Mouse (Mus musculus) G1E-ER4 (cell line): ENCODE measurements around the gene Cpped1. TPM values are rescaled to one million over a fixed set of nuclear protein-coding genes. Genes with fewer than 3 reads are reported as not detected.

Experiments used
- GATA1 ChIP-seq: IDR thresholded peaks from one replicate; pipeline ENCODE4 v1.8.0; 2012; ENCODE audit warnings: low read length, inconsistent platforms
- polyA plus RNA-seq: library from polyadenylated mRNA; stranded (reverse); fragments of >175 nt; gene quantifications from 2 replicates; pipeline ENCODE4 v1.2.3, GENCODE M21; 2012

The Cpped1 gene
- polyA plus RNA-seq, 1 experiment: 18.3 TPM

GRCm38 (mm10) chr16:11794628-11795027 lies 114.6 kb downstream of the Cpped1 start:
- TF ChIP-seq GATA1: no peak

GRCm38 (mm10) chr16:11793391-11793790 lies 115.9 kb downstream of the Cpped1 start:
- TF ChIP-seq GATA1: no peak

DNA sequence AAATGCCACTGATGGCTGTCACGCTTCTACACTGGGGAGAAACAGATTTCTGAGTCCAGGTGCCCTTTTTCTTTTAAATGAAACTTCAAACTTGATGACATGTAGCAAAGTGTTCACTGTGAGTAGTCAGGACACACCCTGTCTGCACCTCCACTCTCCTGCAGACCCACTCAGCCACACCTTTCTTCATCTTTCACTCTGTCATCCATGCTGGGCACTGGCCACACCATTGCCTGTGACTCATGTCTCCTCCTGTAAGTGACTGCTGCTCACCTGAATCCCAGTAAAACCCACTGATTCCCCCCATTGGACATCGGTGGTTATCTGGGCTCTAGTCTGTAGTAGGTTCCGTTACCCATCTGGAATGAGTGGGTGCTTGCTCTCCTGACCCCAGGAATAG lies 118.8 kb downstream of the Cpped1 start:
- TF ChIP-seq GATA1: no peak

- no peak for TF ChIP-seq GATA1
These were observed 123.4 kb downstream of the Cpped1 start for GRCm38 (mm10) chr16:11785806-11786205.

DNA sequence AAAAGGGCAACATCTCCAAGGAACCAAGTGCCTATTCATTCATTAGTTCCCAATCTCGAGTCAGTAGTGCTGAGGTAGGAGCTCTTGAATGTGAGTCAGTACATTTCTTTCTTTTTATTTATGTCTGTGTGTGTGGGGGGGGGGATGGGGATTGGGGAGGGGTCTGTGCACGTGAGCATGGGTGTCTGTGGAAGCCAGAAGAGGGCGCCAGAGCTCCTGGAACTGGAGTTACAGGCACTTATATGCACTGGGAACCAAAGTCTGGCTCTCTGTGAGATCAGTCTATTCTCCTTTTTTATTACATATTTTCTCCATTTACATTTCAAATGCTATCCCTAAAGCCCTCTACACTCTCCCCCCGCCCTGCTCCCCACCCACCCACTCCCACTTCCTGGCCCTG lies 124.9 kb downstream of the Cpped1 start:
- no peak for TF ChIP-seq GATA1

- no peak for TF ChIP-seq GATA1
These were observed 125.9 kb downstream of the Cpped1 start for GRCm38 (mm10) chr16:11783337-11783736.

DNA sequence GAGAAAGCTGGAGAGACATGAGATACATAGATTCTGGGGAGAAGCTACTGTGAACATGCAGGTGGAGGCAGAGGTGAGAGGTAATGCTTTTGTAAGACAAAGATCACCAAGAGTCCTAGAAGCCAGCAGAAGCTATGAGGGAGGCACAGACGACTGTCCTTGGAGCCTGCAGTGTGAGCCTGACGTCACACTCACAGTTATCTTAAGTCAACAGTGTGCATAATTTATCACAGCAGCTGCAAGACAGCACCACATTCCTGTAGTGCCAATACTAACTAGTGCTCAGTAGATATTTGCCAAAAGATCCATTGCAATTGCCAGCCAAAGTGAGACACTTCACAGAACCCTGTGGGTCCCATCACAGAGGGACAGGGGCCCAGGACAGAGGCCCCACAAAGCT lies 127.2 kb downstream of the Cpped1 start:
- TF ChIP-seq GATA1: peak; percentile 13

- no peak for TF ChIP-seq GATA1
These were observed 130.4 kb downstream of the Cpped1 start for GRCm38 (mm10) chr16:11778715-11779460.

GRCm38 (mm10) chr16:11778191-11778590 lies 131.1 kb downstream of the Cpped1 start:
- no peak for TF ChIP-seq GATA1

- TF ChIP-seq GATA1: no peak
These were observed 132.7 kb downstream of the Cpped1 start for GRCm38 (mm10) chr16:11776528-11776927.

GRCm38 (mm10) chr16:11774321-11774720 lies 134.9 kb downstream of the Cpped1 start:
- TF ChIP-seq GATA1: no peak

GRCm38 (mm10) chr16:11772318-11772717 lies 136.9 kb downstream of the Cpped1 start:
- TF ChIP-seq GATA1: no peak

DNA sequence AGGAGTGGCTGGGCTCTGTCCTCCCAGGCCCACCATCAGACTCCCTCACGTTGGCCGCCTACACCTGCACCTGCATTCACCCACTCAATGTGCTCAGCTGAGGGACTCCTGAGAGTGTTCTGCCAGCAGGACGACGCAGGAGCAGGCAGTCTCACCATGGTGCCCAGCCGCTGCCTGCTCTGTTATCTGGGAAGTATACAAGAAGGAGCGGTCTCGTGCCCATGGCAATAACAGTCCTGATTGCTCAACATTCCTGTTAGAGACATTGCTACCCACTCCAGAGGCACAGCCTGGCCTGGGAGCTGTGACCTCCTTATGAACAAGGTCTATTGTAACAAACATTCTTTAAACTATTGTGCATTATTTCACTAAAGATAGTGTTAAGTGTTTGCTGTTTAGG lies 151.3 kb downstream of the Cpped1 start:
- no peak for TF ChIP-seq GATA1

GRCm38 (mm10) chr16:11757471-11757870 lies 151.8 kb downstream of the Cpped1 start:
- no peak for TF ChIP-seq GATA1

GRCm38 (mm10) chr16:11756598-11757245 lies 152.5 kb downstream of the Cpped1 start:
- no peak for TF ChIP-seq GATA1

- no peak for TF ChIP-seq GATA1
These were observed 153.8 kb downstream of the Cpped1 start for GRCm38 (mm10) chr16:11755281-11756066.
